Mouse (Mus musculus) lung, embryonic 14.5 days (tissue): ENCODE measurements around the gene Krtcap3. TPM values are rescaled to one million over a fixed set of nuclear protein-coding genes. Genes with fewer than 3 reads are reported as not detected.

Experiments used
- ATAC-seq: fragments of 200-750 bp; cut with Nextera tagmentation; 2 replicates; pipeline ENCODE4 v1.8.0; 2017; ENCODE audit warnings: mild to moderate bottlenecking, moderate TSS enrichment, moderate library complexity; ENCODE audit not compliant: insufficient read depth
- DNase-seq: peaks from one replicate; pipeline ENCODE4 v3.0.0-alpha.2; 2015
- H3K27ac ChIP-seq: fragments of 300-500 bp; sonication (generic); 2 replicates; pipeline ENCODE4 v1.5.1; 2014; ENCODE audit warnings: low read depth, mild to moderate bottlenecking, moderate library complexity
- H3K27me3 ChIP-seq: fragments of 300-500 bp; sonication (generic); 2 replicates; pipeline ENCODE4 v1.6.1; 2014; ENCODE audit warnings: low read length, control low read depth; ENCODE audit not compliant: insufficient read depth
- H3K36me3 ChIP-seq: fragments of 300-500 bp; sonication (generic); 2 replicates; pipeline ENCODE4 v1.6.1; 2014; ENCODE audit warnings: control low read depth; ENCODE audit not compliant: insufficient read depth
- H3K4me1 ChIP-seq: fragments of 300-500 bp; sonication (generic); 2 replicates; pipeline ENCODE4 v1.6.1; 2014; ENCODE audit warnings: antibody characterized with exemption, control low read depth; ENCODE audit not compliant: insufficient read depth
- H3K4me2 ChIP-seq: fragments of 300-500 bp; sonication (generic); 2 replicates; pipeline ENCODE4 v1.6.1; 2014; ENCODE audit warnings: mild to moderate bottlenecking
- H3K4me3 ChIP-seq: fragments of 300-500 bp; sonication (generic); 2 replicates; pipeline ENCODE4 v1.5.1; 2014; ENCODE audit warnings: low read depth, low read length
- H3K9ac ChIP-seq: fragments of 300-500 bp; sonication (generic); 2 replicates; pipeline ENCODE4 v1.6.1; 2014
- H3K9me3 ChIP-seq: fragments of 300-500 bp; sonication (generic); 2 replicates; pipeline ENCODE4 v1.6.1; 2016; ENCODE audit warnings: low read depth, low read length, control low read depth
- CTCF ChIP-seq: IDR thresholded peaks from 2 replicates; pipeline ENCODE4 v1.5.1; 2016; ENCODE audit warnings: antibody characterized with exemption, low read depth
- WGBS: fragments of 180-500 bp; shearing (Covaris S2); extraction: QIAGEN DNeasy Blood & Tissue Kit; methylation state at CpG from one replicate; pipeline ENCODE4 v1.1.7; 2014; 5-methylcytosine and 5-hydroxymethylcytosine counted together
- polyA plus RNA-seq: library from polyadenylated mRNA; unstranded; fragments of >200 nt; fragmentation: Nextera tagmentation; extraction: Ambion mirVana; gene quantifications from 2 replicates; pipeline ENCODE4 v1.2.1, GENCODE M21; 2014

Gene Krtcap3
- polyA plus RNA-seq, 1 experiment from 2014 or later, result 31.1 TPM

- Histone ChIP-seq H3K36me3 (peaks cover 28% of the 10 kb centered on the region), H3K4me2 (peak within 1 kb of the TSS; percentile 67), H3K9ac (peak within 1 kb of the TSS; percentile 56), H3K27me3 (no peaks in the 10 kb centered on the region), H3K27ac (peak within 1 kb of the TSS; percentile 48), H3K4me1 (peaks cover 5% of the 10 kb centered on the region), H3K4me3 (peak within 1 kb of the TSS; percentile 58), H3K9me3 (no peaks in the 10 kb centered on the region)
- no peak for TF ChIP-seq CTCF
- ATAC-seq (peak; percentile 91), DNase-seq (peak; percentile 100)
- WGBS, result 2% methylated on average over 45 of the region's 45 CpGs
These were observed 39.2 kb downstream of the Krtcap3 start, which contains the start of gene Ift172 for GRCm38 (mm10) chr5:31290521-31291360. TSS of gene Ift172 (minus strand) at chr5:31291116.

- peak overlapping the region; percentile 58 for H3K4me3 ChIP-seq
- peak overlapping the region; percentile 24 for H3K9ac ChIP-seq
- WGBS, result 5% methylated on average over 9 of the region's 9 CpGs
- DNase-seq, result no peak
- no peaks in the 10 kb centered on the region for H3K27me3 ChIP-seq
- no peaks in the 10 kb centered on the region for H3K9me3 ChIP-seq
- H3K27ac ChIP-seq, result peak overlapping the region; percentile 42
- H3K4me2 ChIP-seq, result peak overlapping the region; percentile 67
- H3K4me1 ChIP-seq, result peaks cover 5% of the 10 kb centered on the region
- peaks cover 22% of the 10 kb centered on the region for H3K36me3 ChIP-seq
- no peak; the same call in 1 of the 2 replicates for TF ChIP-seq CTCF
- ATAC-seq, result no peak; the same call in 1 of the 2 replicates
These were observed 39.8 kb downstream of the Krtcap3 start for GRCm38 (mm10) chr5:31291361-31291688.

GRCm38 (mm10) chr5:31294964-31295605 lies 43.6 kb downstream of the Krtcap3 start:
- H3K4me1 ChIP-seq, result peaks cover 2% of the 10 kb centered on the region
- H3K27me3 ChIP-seq, result no peaks in the 10 kb centered on the region
- peak overlapping the region; percentile 92 for H3K9ac ChIP-seq
- 4% methylated on average over 29 of the region's 29 CpGs for WGBS
- ATAC-seq (peak; percentile 45), DNase-seq (peak; percentile 26)
- no peaks in the 10 kb centered on the region for H3K9me3 ChIP-seq
- peak overlapping the region; percentile 83 for H3K4me3 ChIP-seq
- H3K4me2 ChIP-seq, result peak overlapping the region; percentile 86
- no peak for TF ChIP-seq CTCF
- peak overlapping the region; percentile 51; the same call in 1 of the 2 replicates for H3K27ac ChIP-seq
- peaks cover 14% of the 10 kb centered on the region for H3K36me3 ChIP-seq

- H3K27ac ChIP-seq, result peak within 1 kb of the TSS; percentile 51; the same call in 1 of the 2 replicates
- no peaks in the 10 kb centered on the region for H3K9me3 ChIP-seq
- peak within 1 kb of the TSS; percentile 86 for H3K4me2 ChIP-seq
- peak within 1 kb of the TSS; percentile 83 for H3K4me3 ChIP-seq
- ATAC-seq (peak; percentile 73), DNase-seq (peak; percentile 74)
- TF ChIP-seq CTCF, result no peak
- H3K36me3 ChIP-seq, result peaks cover 14% of the 10 kb centered on the region
- 0% methylated on average over 37 of the region's 46 CpGs for WGBS
- no peaks in the 10 kb centered on the region; the same call in 1 of the 2 replicates for H3K4me1 ChIP-seq
- H3K9ac ChIP-seq, result peak within 1 kb of the TSS; percentile 92
- H3K27me3 ChIP-seq, result no peaks in the 10 kb centered on the region
These were observed 44.2 kb downstream of the Krtcap3 start, which contains the start of gene Fndc4 for GRCm38 (mm10) chr5:31295606-31296141. TSS of gene Fndc4 (minus strand) at chr5:31296080.

GRCm38 (mm10) chr5:31297047-31297757 lies 45.7 kb downstream of the Krtcap3 start, which contains the start of gene Gckr:
TSS of gene Gckr (plus strand) at chr5:31297443.
- H3K4me1 ChIP-seq, result no peaks in the 10 kb centered on the region
- no peak for DNase-seq
- H3K27me3 ChIP-seq, result no peaks in the 10 kb centered on the region
- no peaks in the 10 kb centered on the region for H3K9me3 ChIP-seq
- H3K36me3 ChIP-seq, result peaks cover 14% of the 10 kb centered on the region
- H3K4me2 ChIP-seq, result peak within 1 kb of the TSS; percentile 86
- no peak within 1 kb of the TSS for H3K27ac ChIP-seq
- no peak for TF ChIP-seq CTCF
- 45% methylated on average over 13 of the region's 13 CpGs for WGBS
- no peak for ATAC-seq
- no peak within 1 kb of the TSS; the same call in 1 of the 2 replicates for H3K9ac ChIP-seq
- H3K4me3 ChIP-seq, result peak within 1 kb of the TSS; percentile 83; the same call in 1 of the 2 replicates

- ATAC-seq (no peak), DNase-seq (no peak)
- no peak overlapping the region for H3K4me3 ChIP-seq
- peaks cover 9% of the 10 kb centered on the region for H3K36me3 ChIP-seq
- H3K9ac ChIP-seq, result no peak overlapping the region
- no peaks in the 10 kb centered on the region for H3K4me1 ChIP-seq
- H3K27me3 ChIP-seq, result no peaks in the 10 kb centered on the region
- TF ChIP-seq CTCF, result no peak
- no peak overlapping the region for H3K4me2 ChIP-seq
- H3K27ac ChIP-seq, result no peak overlapping the region
- H3K9me3 ChIP-seq, result no peaks in the 10 kb centered on the region
- 65% methylated on average over 3 of the region's 3 CpGs for WGBS
These were observed 46.5 kb downstream of the Krtcap3 start for GRCm38 (mm10) chr5:31297981-31298380.
